Mouse (Mus musculus) right cerebral cortex, adult 2 months (tissue): Measurements from ENCODE around the gene Ascl2.
A peak's percentile ranks its signal among the peaks of the same experiment; 100 is the strongest.

Experiments
- DNase-seq, 2 experiments: peaks; one replicate each; pipeline ENCODE4 v3.0.0; 2021 to 2022; ENCODE audit warnings: low spot score in 2 of 2

The Ascl2 gene

DNA sequence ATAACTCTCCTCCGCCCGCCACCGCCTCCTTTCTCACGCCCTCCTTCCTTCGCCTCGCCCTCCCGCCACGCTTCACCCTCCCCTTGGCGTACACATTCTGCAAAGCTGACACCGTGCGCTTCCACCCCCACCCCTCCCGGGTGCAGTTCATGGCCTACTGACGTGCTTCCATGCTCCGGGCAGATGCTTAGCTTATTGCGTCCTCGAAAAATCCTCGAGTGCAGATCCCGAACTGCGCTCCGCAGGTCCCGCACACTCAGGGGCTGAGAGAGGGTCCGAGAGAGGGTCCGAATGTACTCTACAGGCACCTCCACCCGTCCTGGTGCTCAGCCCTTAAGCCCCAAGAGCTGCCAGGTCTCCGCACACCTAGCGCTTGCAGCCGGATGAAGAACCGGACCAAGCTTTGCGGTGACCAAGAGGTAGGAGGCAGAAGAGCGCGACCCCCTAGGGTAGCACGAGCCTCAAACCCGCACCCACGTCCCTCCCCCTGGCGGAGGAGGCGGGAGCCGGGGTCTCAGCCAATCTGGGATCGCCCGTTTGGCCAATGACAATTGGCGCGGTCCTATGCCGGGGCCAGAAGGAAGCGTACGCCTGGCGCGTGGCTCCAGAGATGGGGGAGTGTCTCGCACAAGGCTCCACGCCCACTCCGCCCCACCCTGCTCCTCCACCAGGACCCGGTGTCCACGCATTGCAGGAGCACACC, at the start of gene Ascl2:
Ascl2 (minus strand) TSS at position 456 of the 703 bp plus-strand sequence.
- peak in 1 of 2 experiments; percentile 6 for DNase-seq

GRCm38 (mm10) chr7:143017181-143017580, 48.1 kb upstream of the Ascl2 start:
- no peak for DNase-seq

- DNase-seq, result no peak
Observed at GRCm38 (mm10) chr7:143016424-143017142, 47.5 kb upstream of the Ascl2 start.

DNA sequence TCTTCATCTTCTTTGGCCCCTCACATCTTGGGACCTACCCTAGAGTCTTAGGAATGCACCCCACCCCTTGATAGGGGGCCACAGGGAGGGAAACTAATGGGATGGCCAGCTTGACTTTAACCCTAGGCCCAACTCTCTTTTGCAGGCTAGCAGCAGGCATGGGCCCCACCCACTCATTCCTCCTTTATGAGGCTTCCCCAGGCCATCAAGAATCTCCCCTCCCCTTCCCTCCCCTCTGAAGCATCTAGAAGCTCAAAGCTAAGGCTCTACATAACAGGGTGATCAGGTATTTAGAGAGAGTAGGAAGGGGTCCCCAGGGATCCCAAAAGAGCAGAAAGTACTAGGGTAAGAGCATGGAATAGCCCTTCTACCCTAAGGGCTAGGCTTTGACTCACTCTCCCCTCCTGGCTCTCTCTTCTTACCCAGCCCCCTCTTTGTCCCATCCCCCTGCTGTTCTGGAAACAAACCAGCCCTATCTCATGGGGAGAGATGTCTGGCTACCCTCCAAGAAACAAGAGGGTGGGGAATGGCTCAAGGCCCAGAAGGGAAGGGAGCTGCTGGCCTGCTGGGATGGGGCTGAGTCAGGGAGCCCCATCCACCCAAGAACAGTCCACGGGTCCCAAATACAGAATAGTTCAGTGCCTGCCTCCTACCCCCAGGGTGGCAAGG, 46.8 kb upstream of the Ascl2 start:
- DNase-seq, result peak; percentile 34 to 51

DNA sequence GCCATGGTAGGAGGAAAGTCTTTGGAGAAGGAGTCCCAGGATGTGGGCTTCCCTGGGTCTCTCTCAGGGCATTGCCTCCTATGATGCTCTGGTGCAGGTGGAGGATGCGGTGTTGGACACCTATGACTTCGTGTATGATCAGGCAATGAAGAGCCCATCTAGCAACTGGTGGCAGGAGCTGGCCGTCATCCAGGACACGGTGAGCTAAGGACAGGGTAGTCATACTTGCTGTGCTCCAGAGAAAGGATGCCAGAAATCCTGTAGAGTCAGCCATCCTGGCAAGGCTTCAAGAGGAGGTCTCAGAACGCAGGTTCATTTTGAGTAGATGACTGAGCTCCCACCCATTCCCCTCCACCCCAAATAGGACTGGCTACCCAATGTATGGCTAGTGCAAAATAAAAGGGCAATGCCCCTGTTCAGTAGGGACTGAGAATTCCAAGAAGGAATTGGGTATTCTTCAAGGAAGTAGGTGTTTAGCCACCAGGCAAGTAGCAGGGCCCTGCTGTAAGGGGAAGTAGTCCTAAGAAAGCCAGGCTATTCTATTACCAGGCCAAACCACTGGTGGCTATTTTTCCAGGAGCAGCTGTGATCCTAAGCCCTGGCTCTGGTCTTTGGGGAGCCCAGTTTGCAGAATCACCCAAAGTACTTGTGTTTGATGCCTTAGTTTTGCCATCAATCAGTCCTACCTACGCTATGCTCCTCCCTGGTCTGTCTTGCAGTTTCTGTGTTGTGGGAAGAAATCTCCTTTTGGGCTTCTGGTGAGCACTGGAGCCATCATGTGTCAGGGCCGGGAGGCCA, 46.0 kb upstream of the Ascl2 start:
- no peak for DNase-seq

DNA sequence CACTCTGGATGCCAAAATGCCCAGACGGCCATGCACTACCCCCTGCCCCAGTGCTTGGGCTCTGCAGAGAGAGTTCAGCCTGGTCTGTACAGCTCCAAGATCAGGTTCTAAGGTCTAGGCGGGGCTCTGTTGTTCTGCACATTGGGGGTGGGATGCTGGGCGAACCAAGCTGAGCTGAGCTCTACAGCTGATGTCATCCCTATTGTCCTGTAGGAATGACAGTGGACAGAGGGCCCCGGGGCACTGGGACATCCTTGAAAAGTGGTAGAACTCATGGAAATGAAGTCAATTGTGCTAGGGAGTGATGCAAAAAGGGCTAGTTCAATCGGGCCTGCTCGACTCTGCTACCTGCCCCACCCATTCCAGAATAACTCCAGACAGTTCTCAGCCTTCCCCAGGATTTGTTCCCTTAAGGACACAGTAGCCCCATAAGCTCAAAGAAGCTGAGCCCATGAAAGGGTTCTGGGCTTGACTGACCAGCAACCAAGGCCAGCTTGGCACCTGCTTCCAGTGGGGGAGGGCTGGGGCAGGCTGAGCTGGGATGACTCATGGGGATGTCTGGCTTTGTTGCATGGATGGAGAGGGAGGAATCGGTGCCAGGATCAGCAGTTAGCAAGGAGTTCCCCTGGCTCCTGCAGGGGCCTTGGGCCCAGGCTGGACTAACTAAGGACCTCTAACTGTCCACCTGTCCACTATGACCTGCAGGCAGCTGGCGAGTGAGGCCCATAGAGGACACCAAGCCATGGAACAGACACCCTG, 44.5 kb upstream of the Ascl2 start:
- peak; percentile 39 to 57 for DNase-seq

- no peak for DNase-seq
Observed at GRCm38 (mm10) chr7:143012230-143012875, 43.3 kb upstream of the Ascl2 start.

DNA sequence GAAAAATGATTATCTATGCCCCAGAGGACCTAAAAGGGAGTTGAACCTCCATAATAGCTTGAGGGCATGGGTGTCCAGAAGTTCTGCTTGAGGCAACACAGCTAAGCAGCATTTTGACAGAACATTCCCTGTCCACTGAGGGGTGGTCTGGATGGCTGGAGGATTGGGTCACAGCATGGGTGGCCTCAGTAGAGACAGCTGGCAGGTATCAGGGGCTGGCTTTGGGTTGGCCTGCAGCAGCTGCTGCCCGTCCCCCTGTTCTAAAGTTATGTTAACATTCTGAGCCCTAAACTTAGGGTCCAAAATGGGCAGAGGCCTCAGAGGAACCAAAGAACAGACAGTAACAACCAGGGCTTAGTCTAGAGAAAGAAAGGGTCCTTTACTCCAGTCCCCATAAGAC, 42.2 kb upstream of the Ascl2 start:
- DNase-seq, result no peak

GRCm38 (mm10) chr7:143009996-143010395, 40.9 kb upstream of the Ascl2 start:
- no peak for DNase-seq

GRCm38 (mm10) chr7:143008996-143009665, 40.1 kb upstream of the Ascl2 start:
- DNase-seq, result no peak

DNA sequence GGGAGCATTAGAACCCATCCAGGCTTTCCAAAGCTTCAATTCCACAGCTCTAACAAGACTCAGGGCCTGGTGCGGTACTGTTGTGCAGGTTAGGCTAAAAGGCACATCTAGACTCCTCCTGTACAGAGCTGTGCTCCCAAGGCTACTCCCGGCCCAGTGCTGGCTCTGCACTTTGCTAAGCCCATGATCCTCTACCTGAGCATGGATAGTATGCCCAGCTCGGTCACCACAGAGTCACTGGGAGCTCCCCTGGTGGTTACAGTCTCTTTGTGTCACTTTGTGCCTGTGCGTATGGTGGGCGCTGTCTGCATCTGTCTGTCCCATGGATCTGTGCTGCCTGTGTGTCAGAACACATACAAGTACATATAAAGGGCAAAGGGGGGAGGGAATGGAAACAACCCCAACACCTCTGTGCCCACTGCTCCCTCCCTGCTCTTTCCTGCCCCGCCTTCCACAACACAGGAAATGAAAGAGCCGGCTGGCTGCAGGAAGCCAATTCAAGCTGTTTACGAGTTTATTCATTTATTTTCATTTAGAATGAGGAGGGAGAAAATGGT, 39.4 kb upstream of the Ascl2 start:
- no peak for DNase-seq

- peak; percentile 92 to 93 for DNase-seq
Observed at GRCm38 (mm10) chr7:143007599-143008369, 38.7 kb upstream of the Ascl2 start.

DNA sequence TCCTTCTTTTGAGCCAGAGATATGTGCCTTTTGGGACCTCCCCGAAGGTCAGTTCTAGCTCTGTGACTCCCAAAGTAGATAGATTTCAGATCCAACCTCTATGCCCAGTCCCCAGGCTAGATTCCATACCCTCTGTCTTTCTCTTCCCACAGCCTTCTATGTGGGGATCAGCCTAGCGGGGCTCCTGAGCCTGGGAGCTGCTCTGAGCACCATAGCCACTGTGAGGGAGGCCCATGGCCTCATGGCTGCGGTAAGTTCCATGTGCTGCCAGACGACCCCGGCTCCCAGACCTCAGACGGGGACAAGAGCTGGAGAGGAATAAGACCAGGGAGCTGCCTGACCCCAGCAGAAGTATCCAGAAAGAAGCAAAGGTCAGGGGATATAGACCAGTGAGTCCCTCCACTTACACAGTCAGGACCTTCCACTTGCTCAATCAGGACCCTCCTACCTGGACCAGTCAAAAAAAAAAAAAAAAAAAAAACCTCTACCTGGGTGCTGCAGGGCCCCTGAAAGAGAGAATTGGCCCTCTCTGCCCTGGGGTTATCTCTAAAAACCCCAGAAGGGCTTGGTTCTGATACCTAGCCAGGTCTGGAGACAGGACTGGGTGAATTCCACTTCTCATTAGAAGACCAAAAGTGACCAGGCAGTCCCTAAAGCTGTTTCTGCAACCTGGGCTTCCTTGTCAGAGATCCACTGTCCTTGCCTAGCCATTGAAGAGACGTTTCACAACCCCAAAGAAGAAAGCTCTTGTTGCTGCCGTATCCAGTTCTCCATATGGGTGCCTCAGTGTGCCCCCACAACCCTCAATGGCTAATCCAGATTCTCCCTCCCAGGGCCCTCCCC, 37.9 kb upstream of the Ascl2 start:
- no peak for DNase-seq

GRCm38 (mm10) chr7:143006097-143006755, 37.2 kb upstream of the Ascl2 start:
- no peak for DNase-seq

DNA sequence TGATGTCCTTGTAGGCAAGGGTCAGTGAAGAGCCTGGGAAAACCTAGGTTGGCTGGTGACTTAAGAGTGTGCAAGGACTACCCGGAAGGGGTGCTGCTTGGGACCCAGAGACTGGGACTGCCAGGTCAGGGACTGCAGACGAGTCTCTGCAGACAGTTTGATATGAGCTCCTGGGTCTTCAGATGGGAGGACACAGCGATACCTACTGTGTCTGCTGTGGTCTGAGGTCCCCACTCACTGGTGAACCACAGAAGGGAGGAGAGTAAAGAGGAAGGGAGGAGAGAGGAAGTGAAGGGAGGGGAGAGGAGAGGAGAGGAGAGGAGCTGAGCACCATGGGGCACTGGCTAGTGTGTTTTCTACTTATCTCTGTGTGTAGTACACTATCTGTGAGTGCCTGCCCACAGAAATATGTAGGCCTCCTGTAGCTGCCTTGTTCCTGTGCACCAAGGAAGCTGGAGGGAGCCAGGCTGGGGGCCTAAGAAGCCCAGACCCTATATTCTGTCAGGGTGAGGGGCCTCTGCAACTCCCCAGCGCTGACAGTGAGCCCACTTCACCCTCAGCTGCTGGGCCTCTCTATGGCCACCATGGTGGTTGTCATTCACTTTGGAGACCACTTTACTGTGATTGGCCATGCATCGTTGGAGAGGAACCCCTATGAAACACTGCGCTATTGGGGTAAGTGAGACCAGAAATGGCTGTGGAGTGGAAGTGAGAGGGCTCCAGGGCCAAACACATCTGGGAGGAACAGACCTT, 36.5 kb upstream of the Ascl2 start:
- no peak for DNase-seq

DNA sequence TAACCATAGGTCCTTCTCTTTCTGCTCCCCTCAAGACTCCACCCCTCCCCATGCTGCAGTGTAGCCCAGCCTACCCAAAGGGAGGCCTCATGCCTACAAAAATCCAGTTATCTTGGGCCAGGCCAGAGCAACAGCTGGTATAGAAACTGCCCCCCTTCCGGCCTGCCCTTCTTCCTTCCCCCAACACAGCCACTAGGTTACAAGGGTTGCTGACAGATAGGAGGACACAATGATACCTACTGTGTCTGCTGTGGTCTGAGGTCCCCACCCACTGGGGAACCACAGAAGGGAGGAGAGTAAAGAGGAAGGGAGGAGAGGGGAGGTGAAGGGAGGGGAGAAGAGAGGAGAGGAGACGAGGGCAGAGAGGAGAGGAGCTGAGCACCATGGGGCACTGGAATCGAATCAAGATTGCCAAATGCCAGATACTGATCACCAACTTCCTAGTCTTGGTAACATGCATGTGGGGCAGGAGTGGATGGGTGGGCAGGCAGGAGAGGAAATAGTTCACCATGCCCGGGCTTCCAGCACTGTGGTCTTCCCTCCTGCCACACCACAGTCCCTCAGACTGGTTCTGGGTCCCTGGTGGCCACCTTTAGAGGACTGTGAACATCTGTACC, 35.8 kb upstream of the Ascl2 start, which contains the start of gene Tspan32:
Tspan32 (plus strand) TSS at position 320 of the 617 bp plus-strand sequence.
- DNase-seq, result no peak
